Mouse (Mus musculus) intestine, embryonic 15.5 days (tissue): ENCODE data around the gene Gm17720. TPM values are rescaled to one million over a fixed set of nuclear protein-coding genes. Genes with fewer than 3 reads are reported as not detected.

Source experiments
- ATAC-seq: fragments of 200-750 bp; cut with Nextera tagmentation; 2 replicates; pipeline ENCODE4 v1.8.0; 2017; ENCODE audit warnings: moderate TSS enrichment, moderate library complexity
- H3K27ac ChIP-seq: fragments of 300-500 bp; sonication (generic); 2 replicates; pipeline ENCODE4 v1.5.1; 2015; ENCODE audit warnings: mild to moderate bottlenecking, inconsistent platforms
- H3K27me3 ChIP-seq: fragments of 300-500 bp; sonication (generic); replicated peaks from 2 replicates; pipeline ENCODE4 v1.6.1; 2015; ENCODE audit warnings: inconsistent platforms
- H3K36me3 ChIP-seq: fragments of 300-500 bp; sonication (generic); 2 replicates; pipeline ENCODE4 v1.6.1; 2015; ENCODE audit warnings: inconsistent platforms
- H3K4me1 ChIP-seq: fragments of 300-500 bp; sonication (generic); replicated peaks from 2 replicates; pipeline ENCODE4 v1.6.1; 2015; ENCODE audit warnings: inconsistent platforms
- H3K4me2 ChIP-seq: fragments of 300-500 bp; sonication (generic); replicated peaks from 2 replicates; pipeline ENCODE4 v1.6.1; 2015; ENCODE audit warnings: mild to moderate bottlenecking, inconsistent platforms
- H3K4me3 ChIP-seq: fragments of 300-500 bp; sonication (generic); replicated peaks from 2 replicates; pipeline ENCODE4 v1.5.1; 2015; ENCODE audit warnings: inconsistent platforms
- H3K9ac ChIP-seq: fragments of 300-500 bp; sonication (generic); 2 replicates; pipeline ENCODE4 v1.6.1; 2015; ENCODE audit warnings: inconsistent platforms
- H3K9me3 ChIP-seq: fragments of 300-500 bp; sonication (generic); 2 replicates; pipeline ENCODE4 v1.6.1; 2016; ENCODE audit warnings: inconsistent platforms
- WGBS: fragments of 180-500 bp; shearing (Covaris S2); methylation state at CpG from one replicate; pipeline ENCODE4 v1.1.7; 2015; 5-methylcytosine and 5-hydroxymethylcytosine counted together
- polyA plus RNA-seq: library from polyadenylated mRNA; unstranded; fragments of >200 nt; fragmentation: Nextera tagmentation; extraction: Ambion mirVana; gene quantifications from 2 replicates; pipeline ENCODE4 v1.2.1, GENCODE M21; 2015

The Gm17720 gene
- polyA plus RNA-seq: not detected in 2 replicates

GRCm38 (mm10) chr8:110102653-110103052 is at the start of gene Gm17720:
Gene Gm17720, minus strand, starts transcription at chr8:110102753.
- Histone ChIP-seq H3K4me2 (no peak within 1 kb of the TSS), H3K36me3 (no peaks in the 10 kb centered on the region), H3K9me3 (no peaks in the 10 kb centered on the region), H3K27ac (no peak within 1 kb of the TSS), H3K9ac (no peak within 1 kb of the TSS), H3K27me3 (no peaks in the 10 kb centered on the region), H3K4me3 (no peak within 1 kb of the TSS), H3K4me1 (no peaks in the 10 kb centered on the region)
- WGBS: 79% methylated on average over 3 of the region's 3 CpGs
- ATAC-seq: no peak

DNA sequence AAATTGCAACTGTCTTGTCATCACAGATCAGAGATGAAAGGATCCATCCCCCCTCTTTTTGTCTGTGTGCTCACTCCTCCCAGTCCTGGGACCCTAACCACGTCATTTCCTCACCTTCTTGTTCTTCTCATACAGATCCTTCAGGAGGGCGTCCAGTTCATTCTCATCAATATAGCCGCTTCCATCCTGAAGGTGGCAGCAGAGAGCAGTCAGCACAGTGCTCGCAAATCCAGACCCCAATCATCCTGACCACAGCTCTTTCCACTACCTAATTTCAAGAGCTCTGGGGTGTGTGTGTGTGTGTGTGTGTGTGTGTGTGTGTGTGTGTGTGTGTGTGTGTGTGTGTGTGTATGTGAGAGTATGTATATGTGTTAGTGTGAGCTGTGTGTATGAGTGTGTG is 43.0 kb upstream of the Gm17720 start:
- H3K4me2 ChIP-seq: no peak overlapping the region
- no peaks in the 10 kb centered on the region for H3K9me3 ChIP-seq
- H3K4me1 ChIP-seq: no peaks in the 10 kb centered on the region
- no peak for ATAC-seq
- H3K27me3 ChIP-seq: no peaks in the 10 kb centered on the region
- WGBS: 0% methylated on average over 4 of the region's 4 CpGs
- H3K9ac ChIP-seq: no peak overlapping the region
- no peaks in the 10 kb centered on the region for H3K36me3 ChIP-seq
- no peak overlapping the region for H3K4me3 ChIP-seq
- H3K27ac ChIP-seq: no peak overlapping the region

GRCm38 (mm10) chr8:110140770-110141169 is 38.2 kb upstream of the Gm17720 start:
- Histone ChIP-seq H3K9ac (no peak overlapping the region), H3K36me3 (no peaks in the 10 kb centered on the region), H3K27me3 (no peaks in the 10 kb centered on the region), H3K4me2 (no peak overlapping the region), H3K4me3 (no peak overlapping the region), H3K9me3 (no peaks in the 10 kb centered on the region), H3K4me1 (no peaks in the 10 kb centered on the region), H3K27ac (no peak overlapping the region)
- WGBS: 65% methylated on average over 4 of the region's 4 CpGs
- no peak for ATAC-seq

DNA sequence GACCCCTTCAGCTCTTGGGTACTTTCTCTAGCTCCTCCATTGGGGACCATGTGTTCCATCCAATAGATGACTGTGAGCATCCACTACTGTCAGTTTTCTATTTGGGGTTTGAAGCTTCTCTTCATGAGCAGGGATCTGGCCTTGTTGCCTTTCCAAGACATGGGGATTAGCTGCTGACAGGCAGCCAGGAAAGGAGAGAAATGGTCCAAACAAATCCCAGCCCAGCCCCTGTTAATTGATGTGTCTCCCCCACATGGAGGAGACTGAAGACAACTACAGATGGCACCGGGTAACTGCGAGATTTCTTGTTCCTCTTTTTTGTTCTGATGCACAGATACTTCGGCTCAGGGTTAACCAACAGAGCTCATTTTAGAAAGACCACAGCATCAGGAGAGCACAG is 37.6 kb upstream of the Gm17720 start:
- 60% methylated on average over 3 of the region's 3 CpGs for WGBS
- Histone ChIP-seq H3K36me3 (no peaks in the 10 kb centered on the region), H3K4me3 (no peak overlapping the region), H3K27me3 (no peaks in the 10 kb centered on the region), H3K9me3 (no peaks in the 10 kb centered on the region), H3K27ac (no peak overlapping the region), H3K4me1 (no peaks in the 10 kb centered on the region), H3K4me2 (no peak overlapping the region), H3K9ac (no peak overlapping the region)
- ATAC-seq: no peak

DNA sequence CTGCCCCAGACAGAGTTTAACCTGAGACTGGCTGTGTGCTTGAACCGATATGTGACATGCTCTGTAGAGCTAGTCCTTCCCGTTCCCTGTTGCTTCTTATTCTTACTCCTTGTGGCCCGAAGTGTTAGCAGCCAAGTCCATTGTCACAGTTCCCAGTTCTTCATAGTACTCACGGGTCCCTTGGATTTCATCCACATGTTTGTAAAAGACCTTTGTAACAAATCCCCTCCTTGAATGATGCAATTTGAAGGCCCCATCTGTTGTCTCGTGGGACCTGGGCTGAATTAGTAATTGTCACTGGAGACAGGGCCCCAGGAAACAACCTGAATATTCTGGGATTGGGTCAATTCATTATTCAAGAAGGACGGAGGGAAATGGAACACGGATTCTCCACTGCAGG is 33.0 kb upstream of the Gm17720 start:
- Histone ChIP-seq H3K4me2 (no peak overlapping the region), H3K9ac (no peak overlapping the region), H3K27me3 (no peaks in the 10 kb centered on the region), H3K9me3 (no peaks in the 10 kb centered on the region), H3K36me3 (no peaks in the 10 kb centered on the region), H3K4me3 (no peak overlapping the region), H3K4me1 (no peaks in the 10 kb centered on the region), H3K27ac (no peak overlapping the region)
- WGBS: 80% methylated on average over 7 of the region's 7 CpGs
- no peak for ATAC-seq

- H3K9ac ChIP-seq: no peak overlapping the region
- no peak for ATAC-seq
- no peak overlapping the region for H3K4me2 ChIP-seq
- 91% methylated on average over 8 of the region's 8 CpGs for WGBS
- H3K4me1 ChIP-seq: no peaks in the 10 kb centered on the region
- H3K27ac ChIP-seq: no peak overlapping the region
- 0 out of 2 replicates have a peak, but pooled peaks cover 2% of the 10 kb centered on the region for H3K27me3 ChIP-seq
- no peaks in the 10 kb centered on the region for H3K9me3 ChIP-seq
- no peak overlapping the region for H3K4me3 ChIP-seq
- no peaks in the 10 kb centered on the region for H3K36me3 ChIP-seq
Measured at GRCm38 (mm10) chr8:110134236-110134635, 31.7 kb upstream of the Gm17720 start.

GRCm38 (mm10) chr8:110130537-110130936 is 28.0 kb upstream of the Gm17720 start:
- Histone ChIP-seq H3K9me3 (no peaks in the 10 kb centered on the region), H3K9ac (no peak overlapping the region), H3K4me1 (no peaks in the 10 kb centered on the region), H3K27me3 (0 out of 2 replicates have a peak, but pooled peaks cover 2% of the 10 kb centered on the region), H3K27ac (no peak overlapping the region), H3K4me3 (no peak overlapping the region), H3K36me3 (no peaks in the 10 kb centered on the region), H3K4me2 (no peak overlapping the region)
- peak; percentile 68 for ATAC-seq
- WGBS: 21% methylated on average over 13 of the region's 13 CpGs

GRCm38 (mm10) chr8:110119715-110120114 is 17.2 kb upstream of the Gm17720 start:
- H3K27me3 ChIP-seq: no peaks in the 10 kb centered on the region
- WGBS: 35% methylated on average over 6 of the region's 6 CpGs
- H3K9ac ChIP-seq: no peak overlapping the region
- no peak overlapping the region for H3K4me2 ChIP-seq
- no peaks in the 10 kb centered on the region for H3K36me3 ChIP-seq
- no peaks in the 10 kb centered on the region; the same call in 1 of the 2 replicates for H3K9me3 ChIP-seq
- H3K4me3 ChIP-seq: no peak overlapping the region
- no peaks in the 10 kb centered on the region for H3K4me1 ChIP-seq
- ATAC-seq: no peak
- H3K27ac ChIP-seq: no peak overlapping the region

DNA sequence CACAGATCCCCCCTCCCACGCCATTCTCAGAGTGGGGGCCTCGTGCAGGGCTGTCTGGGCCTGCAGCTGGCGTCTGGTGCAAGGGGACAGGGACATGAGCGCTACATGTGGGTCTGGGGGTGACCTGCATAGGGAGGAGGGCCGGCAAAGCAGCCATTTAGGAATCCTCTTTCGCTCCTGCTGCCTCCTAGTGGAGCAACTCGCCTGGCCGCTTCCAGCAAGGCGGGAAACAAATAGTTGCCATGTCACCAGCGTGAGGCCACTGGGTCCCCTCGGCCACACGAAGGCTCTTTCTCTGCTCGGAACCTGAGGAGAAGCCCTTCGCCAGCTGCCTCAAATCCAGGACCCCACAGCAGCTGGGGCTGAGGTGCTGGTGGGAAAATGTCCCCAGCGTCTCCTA is 877 bp downstream of the Gm17720 start:
- Histone ChIP-seq H3K27ac (no peak overlapping the region), H3K36me3 (no peaks in the 10 kb centered on the region), H3K9me3 (no peaks in the 10 kb centered on the region), H3K4me1 (no peaks in the 10 kb centered on the region), H3K27me3 (no peaks in the 10 kb centered on the region), H3K4me3 (no peak overlapping the region), H3K9ac (no peak overlapping the region), H3K4me2 (no peak overlapping the region)
- ATAC-seq: no peak
- WGBS: 90% methylated on average over 15 of the region's 15 CpGs

GRCm38 (mm10) chr8:110100907-110101306 is 1.6 kb downstream of the Gm17720 start, which contains the start of gene Gm21964:
Gene Gm21964, plus strand, starts transcription at chr8:110101207.
- ATAC-seq: no peak
- Histone ChIP-seq H3K36me3 (no peaks in the 10 kb centered on the region), H3K9me3 (no peaks in the 10 kb centered on the region), H3K27me3 (no peaks in the 10 kb centered on the region), H3K4me1 (no peaks in the 10 kb centered on the region), H3K9ac (no peak within 1 kb of the TSS), H3K4me2 (no peak within 1 kb of the TSS), H3K4me3 (no peak within 1 kb of the TSS), H3K27ac (no peak within 1 kb of the TSS)
- WGBS: 82% methylated on average over 12 of the region's 12 CpGs

DNA sequence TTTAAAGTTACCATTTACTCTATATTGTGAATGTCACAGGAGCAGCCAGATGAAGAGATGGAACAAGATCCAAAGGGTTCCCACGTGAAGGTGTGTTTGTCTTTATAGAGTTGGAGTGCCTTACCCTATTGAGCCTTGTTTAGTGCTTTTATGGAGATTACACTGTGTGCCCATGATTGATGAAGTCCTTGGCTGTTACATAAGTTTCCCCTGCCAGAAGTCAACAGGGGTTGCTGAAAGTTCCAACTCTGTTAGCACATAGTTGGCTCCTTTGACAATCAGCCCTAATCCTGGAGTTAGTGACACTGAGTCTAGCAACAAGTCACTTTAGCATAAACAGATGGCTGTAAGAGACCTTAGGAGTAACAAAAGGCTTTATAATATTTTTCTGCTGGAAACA is 10.7 kb downstream of the Gm17720 start:
- Histone ChIP-seq H3K4me1 (no peaks in the 10 kb centered on the region), H3K9ac (no peak overlapping the region), H3K36me3 (peaks cover 19% of the 10 kb centered on the region; the same call in 1 of the 2 replicates), H3K27me3 (no peaks in the 10 kb centered on the region; the same call in 1 of the 2 replicates), H3K27ac (no peak overlapping the region), H3K9me3 (0 out of 2 replicates have a peak, but pooled peaks cover 3% of the 10 kb centered on the region), H3K4me2 (no peak overlapping the region), H3K4me3 (no peak overlapping the region)
- no peak for ATAC-seq
- 56% methylated on average over 1 of the region's 1 CpGs for WGBS

DNA sequence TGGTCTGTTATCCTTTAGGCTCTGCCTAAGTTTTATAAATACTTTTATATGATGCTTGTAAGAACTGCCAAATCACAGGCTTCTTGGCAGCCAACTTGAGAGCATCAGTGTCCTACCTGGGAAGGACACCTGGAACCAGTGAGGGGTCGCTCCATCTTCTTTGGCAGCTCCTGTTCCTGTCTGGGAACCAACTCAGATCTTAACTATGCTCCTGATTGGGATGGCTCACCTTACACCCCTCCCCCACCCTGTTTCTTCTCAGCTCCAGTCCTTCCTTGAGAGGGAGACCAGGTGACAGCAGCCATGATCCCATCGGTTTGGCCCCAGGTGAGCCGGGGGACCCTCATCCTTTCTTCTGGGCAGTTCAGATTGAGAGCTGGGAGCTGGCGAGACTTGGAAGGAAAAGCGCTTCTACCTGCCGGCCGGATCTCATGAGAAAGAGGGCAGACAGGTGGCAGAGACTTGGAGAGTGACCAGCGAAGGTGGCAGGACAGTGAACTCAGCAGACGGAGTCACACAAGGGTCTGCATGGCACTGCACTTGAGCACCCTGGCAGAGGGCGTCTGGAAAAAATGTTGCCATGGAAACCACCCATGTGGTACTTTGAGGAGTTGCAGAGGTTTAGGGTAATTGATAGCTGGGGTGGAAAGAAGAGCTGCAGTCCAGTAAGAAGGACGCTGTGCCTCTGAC is 20.0 kb downstream of the Gm17720 start:
- Histone ChIP-seq H3K9ac (no peak overlapping the region), H3K27ac (no peak overlapping the region), H3K4me3 (no peak overlapping the region), H3K9me3 (no peaks in the 10 kb centered on the region), H3K27me3 (0 out of 2 replicates have a peak, but pooled peaks cover 2% of the 10 kb centered on the region), H3K36me3 (peaks cover 6% of the 10 kb centered on the region; the same call in 1 of the 2 replicates), H3K4me1 (0 out of 2 replicates have a peak, but pooled peaks cover 5% of the 10 kb centered on the region), H3K4me2 (no peak overlapping the region)
- no peak for ATAC-seq
- 76% methylated on average over 11 of the region's 11 CpGs for WGBS
